Mouse (Mus musculus) testis, adult 2 months (tissue): ENCODE results near the gene Cdc42bpg. TPM values are rescaled to one million over a fixed set of nuclear protein-coding genes. Genes with fewer than 3 reads are reported as not detected.

Experiments
- H3K27ac ChIP-seq: fragments of 200-500 bp; 2 replicates; pipeline ENCODE4 v1.5.1; 2012; ENCODE audit warnings: low read depth, low read length; ENCODE audit not compliant: control insufficient read depth, insufficient read depth
- H3K27me3 ChIP-seq: fragments of 200-500 bp; 2 replicates; pipeline ENCODE4 v1.6.1; 2012; ENCODE audit warnings: mild to moderate bottlenecking, low read length, moderate library complexity; ENCODE audit not compliant: control insufficient read depth, insufficient read depth
- H3K36me3 ChIP-seq: fragments of 200-500 bp; 2 replicates; pipeline ENCODE4 v1.6.1; 2012; ENCODE audit warnings: mild to moderate bottlenecking, low read length; ENCODE audit not compliant: control insufficient read depth, insufficient read depth
- H3K4me1 ChIP-seq: fragments of 200-500 bp; 2 replicates; pipeline ENCODE4 v1.6.1; 2012; ENCODE audit warnings: low read length; ENCODE audit not compliant: control insufficient read depth, insufficient read depth
- H3K4me3 ChIP-seq: fragments of 200-500 bp; 2 replicates; pipeline ENCODE4 v1.5.1; 2012; ENCODE audit warnings: low read depth, mild to moderate bottlenecking, low read length, moderate library complexity, mixed read lengths; ENCODE audit not compliant: control insufficient read depth
- CTCF ChIP-seq: fragments of 200-500 bp; IDR thresholded peaks from 2 replicates; pipeline ENCODE4 v1.5.1; 2012; ENCODE audit warnings: low read depth, mild to moderate bottlenecking, inconsistent platforms, low read length, moderate library complexity; ENCODE audit not compliant: control insufficient read depth, insufficient read depth, insufficient replicate concordance
- POLR2A ChIP-seq: fragments of 200-500 bp; IDR thresholded peaks from 2 replicates; pipeline ENCODE4 v1.6.1; 2012; ENCODE audit warnings: low read depth, mild to moderate bottlenecking, inconsistent platforms, low read length, moderate library complexity; ENCODE audit not compliant: control insufficient read depth
- polyA plus RNA-seq: library from polyadenylated mRNA; depleted of rRNA; stranded (reverse); fragments of >200 nt; gene quantifications from 2 replicates; pipeline ENCODE4 v1.2.3, GENCODE M21; 2012

Cdc42bpg gene
- polyA plus RNA-seq, 1 experiment, result 5.4 TPM

DNA sequence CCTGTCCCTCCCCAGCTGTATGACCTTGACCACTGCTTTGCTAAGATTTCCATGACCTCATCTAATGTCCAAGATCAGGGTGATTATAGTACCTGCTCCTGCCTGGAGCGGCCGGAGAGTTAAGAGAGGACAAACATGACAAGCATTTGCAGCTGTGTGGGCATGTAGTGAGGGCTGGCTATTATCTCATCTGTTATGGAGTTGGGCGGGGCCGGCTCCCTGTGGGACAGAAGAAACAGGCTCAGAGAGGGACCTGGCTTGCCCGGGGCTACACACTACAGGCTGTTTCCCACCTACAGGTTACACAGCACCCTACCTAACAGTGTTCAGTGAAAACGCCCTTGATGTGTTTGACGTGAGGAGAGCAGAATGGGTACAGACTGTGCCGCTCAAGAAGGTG lies 15.1 kb downstream of the Cdc42bpg start:
- H3K36me3 ChIP-seq, result no peaks in the 10 kb centered on the region; the same call in 1 of the 2 replicates
- TF ChIP-seq CTCF (no peak), POLR2A (no peak)
- H3K4me3 ChIP-seq, result no peak overlapping the region
- peaks cover 7% of the 10 kb centered on the region for H3K4me1 ChIP-seq
- no peaks in the 10 kb centered on the region for H3K27me3 ChIP-seq
- H3K27ac ChIP-seq, result no peak overlapping the region

DNA sequence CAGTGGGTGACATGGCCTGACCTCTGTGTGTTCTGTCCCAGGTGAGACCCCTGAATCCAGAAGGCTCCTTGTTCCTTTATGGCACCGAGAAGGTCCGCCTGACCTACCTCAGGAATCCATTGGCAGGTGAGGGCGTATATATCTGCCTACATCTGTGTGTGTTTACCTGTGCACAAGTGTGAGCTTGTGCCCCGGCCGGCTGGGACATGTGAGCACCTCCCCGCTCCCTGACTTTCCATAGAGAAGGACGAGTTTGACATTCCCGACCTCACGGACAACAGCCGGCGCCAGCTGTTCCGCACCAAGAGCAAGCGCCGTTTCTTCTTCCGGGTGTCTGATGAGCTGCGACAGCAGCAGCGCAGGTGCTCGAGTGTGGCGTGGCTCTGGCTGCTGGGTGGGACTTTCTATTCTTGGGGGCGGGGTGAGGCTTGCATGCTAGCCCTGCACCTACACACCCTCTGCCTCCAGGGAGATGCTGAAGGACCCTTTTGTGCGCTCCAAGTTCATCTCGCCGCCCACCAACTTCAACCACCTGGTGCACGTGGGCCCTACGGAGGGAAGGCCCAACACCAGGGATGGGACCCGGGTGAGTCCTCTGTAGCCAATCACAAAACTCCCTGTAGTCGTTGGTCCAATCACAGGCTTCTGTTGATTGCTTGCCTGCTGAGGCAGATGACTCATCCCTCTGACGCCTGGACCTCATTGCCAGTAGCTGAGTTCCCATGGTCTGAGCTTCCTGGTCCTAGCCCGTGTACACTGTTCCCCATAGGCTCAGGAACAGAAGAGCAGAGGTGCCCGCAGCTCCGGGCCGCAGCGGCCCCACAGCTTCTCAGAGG lies 15.7 kb downstream of the Cdc42bpg start:
- TF ChIP-seq CTCF (no peak), POLR2A (no peak)
- no peaks in the 10 kb centered on the region for H3K27me3 ChIP-seq
- H3K4me1 ChIP-seq, result peaks cover 7% of the 10 kb centered on the region
- H3K36me3 ChIP-seq, result no peaks in the 10 kb centered on the region; the same call in 1 of the 2 replicates
- H3K4me3 ChIP-seq, result no peak overlapping the region
- H3K27ac ChIP-seq, result no peak overlapping the region

DNA sequence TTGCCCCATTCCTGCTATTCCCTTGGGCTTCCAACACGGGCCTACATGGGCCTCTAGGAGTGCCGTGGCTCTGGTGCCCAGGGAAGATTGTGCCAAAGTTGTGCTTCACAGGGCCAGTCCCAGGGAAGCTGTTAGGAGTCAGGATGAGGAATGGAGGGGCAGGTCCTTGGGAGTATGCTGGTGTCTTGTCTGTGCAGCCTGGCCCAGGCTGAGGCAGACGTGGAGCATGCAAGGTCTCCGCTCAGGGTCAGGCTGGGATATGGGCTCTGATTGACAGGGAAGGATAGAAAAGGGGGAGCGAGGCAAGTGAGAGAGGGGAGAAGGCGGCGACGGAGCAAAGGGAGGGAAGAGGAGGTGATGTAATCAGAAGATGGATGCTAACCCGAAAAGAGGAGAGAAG lies 18.5 kb downstream of the Cdc42bpg start:
- no peaks in the 10 kb centered on the region; the same call in 1 of the 2 replicates for H3K36me3 ChIP-seq
- H3K4me3 ChIP-seq, result no peak overlapping the region
- H3K27ac ChIP-seq, result no peak overlapping the region
- TF ChIP-seq CTCF (no peak), POLR2A (no peak)
- H3K4me1 ChIP-seq, result peaks cover 7% of the 10 kb centered on the region
- H3K27me3 ChIP-seq, result no peaks in the 10 kb centered on the region

DNA sequence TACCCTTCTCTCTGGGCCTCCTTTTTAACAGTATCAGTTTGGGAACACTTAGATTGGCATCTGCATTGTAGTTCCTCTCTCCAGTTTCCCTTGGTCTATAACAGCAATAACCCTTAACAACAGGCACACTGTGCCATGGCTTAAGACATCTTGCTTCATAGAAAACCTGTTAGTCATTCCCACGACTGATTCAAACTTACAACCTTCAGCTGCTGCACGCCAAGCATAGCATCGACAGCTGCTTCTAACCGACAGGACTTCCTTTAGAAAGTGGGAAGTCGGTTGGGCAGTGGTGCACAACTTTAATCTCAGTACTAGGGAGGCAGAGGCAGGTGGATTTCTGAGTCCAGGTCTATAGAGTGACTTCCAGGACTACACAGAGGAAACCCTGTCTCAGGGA lies 24.9 kb downstream of the Cdc42bpg start:
- Histone ChIP-seq H3K27ac (no peak overlapping the region; the same call in 1 of the 2 replicates), H3K27me3 (no peaks in the 10 kb centered on the region), H3K4me1 (peaks cover 17% of the 10 kb centered on the region), H3K36me3 (no peaks in the 10 kb centered on the region), H3K4me3 (no peak overlapping the region)
- TF ChIP-seq POLR2A, result no peak
- TF ChIP-seq CTCF, result no peak

- TF ChIP-seq POLR2A (no peak), CTCF (peak; percentile 35; the same call in 1 of the 2 replicates)
- peak overlapping the region; percentile 71 for H3K27ac ChIP-seq
- H3K4me3 ChIP-seq, result no peak overlapping the region
- H3K27me3 ChIP-seq, result no peaks in the 10 kb centered on the region
- H3K4me1 ChIP-seq, result peaks cover 20% of the 10 kb centered on the region
- H3K36me3 ChIP-seq, result no peaks in the 10 kb centered on the region
Observed at GRCm38 (mm10) chr19:6331719-6332516, 25.7 kb downstream of the Cdc42bpg start.

- peak overlapping the region; percentile 83 for H3K27ac ChIP-seq
- H3K4me3 ChIP-seq, result no peak overlapping the region
- H3K27me3 ChIP-seq, result no peaks in the 10 kb centered on the region
- peaks cover 20% of the 10 kb centered on the region for H3K4me1 ChIP-seq
- H3K36me3 ChIP-seq, result no peaks in the 10 kb centered on the region; the same call in 1 of the 2 replicates
- TF ChIP-seq POLR2A, result no peak
- no peak for TF ChIP-seq CTCF
Observed at GRCm38 (mm10) chr19:6333761-6334595, 27.7 kb downstream of the Cdc42bpg start.
